Mouse (Mus musculus): Measurements from ENCODE around the gene Dhrs2.

DNA sequence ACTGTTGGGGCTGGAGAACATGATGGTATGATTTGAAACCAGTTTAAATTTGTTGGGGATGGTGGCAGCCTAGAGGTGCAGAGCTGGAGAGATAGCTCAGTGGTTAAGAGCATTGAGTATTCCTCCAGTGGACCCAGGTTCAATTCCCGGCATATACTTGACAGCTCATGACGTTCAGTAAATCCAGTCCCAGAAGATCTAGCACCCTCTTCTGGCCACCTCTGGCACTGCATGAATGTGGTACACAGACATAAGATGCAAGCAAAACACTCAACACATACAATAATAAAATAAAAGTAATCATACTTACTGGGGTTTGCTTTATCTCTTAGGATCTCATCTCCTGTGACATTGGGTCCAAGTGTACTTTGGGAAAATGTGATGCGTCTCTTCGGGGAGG lies 7.3 kb upstream of the Dhrs2 start:
- TF ChIP-seq ZMIZ1 (IDR thresholded peaks at IDR 0.05; ENCODE audit: low read depth, low read length), result no peak
- TF ChIP-seq IRF4 (IDR thresholded peaks at IDR 0.05; ENCODE audit: low read depth, low read length), result no peak
- TF ChIP-seq JUND (conservative IDR thresholded peaks at IDR 0.05; ENCODE audit: low read depth, low read length), result no peak

Data from CH12.LX (cell line).